ENCODE assay signal across 8 mouse cellular contexts in genomic region chr5:132541951-132542350, GRCm38 (mm10). TPM values are rescaled to one million over a fixed set of nuclear protein-coding genes. Genes with fewer than 3 reads are reported as not detected.
A peak's percentile ranks its signal among the peaks of the same experiment; 100 is the strongest.
DNase-seq lines count a peak whose midpoint lies in the region; ATAC-seq lines count a peak whose summit lies in the region.

No protein-coding gene starts in this region.

- H3K9me3 ChIP-seq in forebrain, embryonic 12.5 days: no peaks in the 10 kb centered on the region
- no peaks in the 10 kb centered on the region for H3K9me3 ChIP-seq in limb, embryonic 10.5 days (replicated peaks)
- H3K9me3 ChIP-seq in neural tube, embryonic 11.5 days (ENCODE audit: control insufficient read depth, low read length): no peaks in the 10 kb centered on the region

- no peaks in the 10 kb centered on the region for H3K36me3 ChIP-seq in forebrain, embryonic 12.5 days (replicated peaks)
- H3K36me3 ChIP-seq in limb, embryonic 10.5 days: no peaks in the 10 kb centered on the region
- no peaks in the 10 kb centered on the region for H3K36me3 ChIP-seq in neural tube, embryonic 11.5 days (ENCODE audit: control insufficient read depth, insufficient read depth, low read length)

- under 1% methylated on average over 15 of the region's 21 CpGs for WGBS in forebrain, embryonic 12.5 days
- under 1% methylated on average over 20 of the region's 21 CpGs for WGBS in limb, embryonic 10.5 days
- 0% methylated on average over 14 of the region's 21 CpGs for WGBS in neural tube, embryonic 11.5 days

- no peak for ATAC-seq in forebrain, embryonic 12.5 days (ENCODE audit: low FRiP score)
- no peak for ATAC-seq in neural tube, embryonic 11.5 days (ENCODE audit: insufficient read depth, low FRiP score, low TSS enrichment)

- peak overlapping the region; percentile 75 for H3K4me3 ChIP-seq in forebrain, embryonic 12.5 days (replicated peaks)
- H3K4me3 ChIP-seq in limb, embryonic 10.5 days: peak overlapping the region; percentile 91
- H3K4me3 ChIP-seq in neural tube, embryonic 11.5 days (ENCODE audit: low read depth, low read length): peak overlapping the region; percentile 80

- H3K9ac ChIP-seq in forebrain, embryonic 12.5 days: peak overlapping the region; percentile 93
- peak overlapping the region; percentile 92 for H3K9ac ChIP-seq in neural tube, embryonic 11.5 days (ENCODE audit: low read length)

- peak overlapping the region; percentile 94 for H3K27ac ChIP-seq in forebrain, embryonic 12.5 days
- peak overlapping the region; percentile 94 for H3K27ac ChIP-seq in limb, embryonic 10.5 days
- H3K27ac ChIP-seq in neural tube, embryonic 11.5 days (ENCODE audit: low read depth, low read length): peak overlapping the region; percentile 89

- peak overlapping the region; percentile 76 for H3K4me2 ChIP-seq in forebrain, embryonic 12.5 days
- peak overlapping the region; percentile 46 for H3K4me2 ChIP-seq in neural tube, embryonic 11.5 days (ENCODE audit: low read depth)

- H3K4me1 ChIP-seq in forebrain, embryonic 12.5 days: peaks cover 34% of the 10 kb centered on the region
- H3K4me1 ChIP-seq in limb, embryonic 10.5 days: peaks cover 42% of the 10 kb centered on the region
- H3K4me1 ChIP-seq in neural tube, embryonic 11.5 days (ENCODE audit: control insufficient read depth, insufficient read depth, low read length): peaks cover 11% of the 10 kb centered on the region

- DNase-seq in layer of hippocampus, postnatal 10 days (ENCODE audit: low spot score in 2 of 2): peak; percentile 17 to 35
- no peak for DNase-seq in layer of hippocampus, adult 9-11 months
- DNase-seq in cerebellum, postnatal 25 days: peak; percentile 20 to 39
- peak; percentile 66 for DNase-seq in limb, embryonic 10.5 days (ENCODE audit: low spot score)
- peak; percentile 66 for DNase-seq in neural tube, embryonic 11.5 days (ENCODE audit: low spot score)
- no peak for DNase-seq in urinary bladder, adult 18-20 months (ENCODE audit: low spot score in 2 of 2)
- no peak for DNase-seq in gastrocnemius, postnatal 25 days

- H3K27me3 ChIP-seq in forebrain, embryonic 12.5 days: peaks cover 7% of the 10 kb centered on the region; the same call in 1 of the 2 replicates
- H3K27me3 ChIP-seq in limb, embryonic 10.5 days (ENCODE audit: low read depth, poor library complexity, severe bottlenecking): 0 out of 2 replicates have a peak, but pooled peaks cover 3% of the 10 kb centered on the region
- no peaks in the 10 kb centered on the region for H3K27me3 ChIP-seq in neural tube, embryonic 11.5 days (ENCODE audit: control insufficient read depth, insufficient read depth, low read length)

RNA-seq across cellular contexts. Expression of gene Auts2, which starts 1.2 kb away (rescaled TPM):
- 100 to 1,000 TPM; 137 to 150 TPM for total RNA-seq in layer of hippocampus, postnatal 10 days (2021)
- polyA plus RNA-seq in forebrain, embryonic 12.5 days (2016; fragmentation: Nextera tagmentation; extraction: Ambion mirVana): 90.0 and 94.8 TPM in 2 replicates
- 43.0 and 57.8 TPM in 2 replicates for polyA plus RNA-seq in limb, embryonic 10.5 days (2016; fragmentation: Nextera tagmentation; extraction: Ambion mirVana)
- polyA plus RNA-seq in neural tube, embryonic 11.5 days (2014; fragmentation: Nextera tagmentation; extraction: Ambion mirVana): 45.0 and 49.3 TPM in 2 replicates
- 10 to 100 TPM; 13.4 to 35.1 TPM for total RNA-seq in gastrocnemius, postnatal 25 days (2021)

Comparison
In these comparisons a context has a peak if more than half of its experiments do, and no peak if none do; other contexts are left out.
1. DNase-seq: peak in layer of hippocampus, postnatal 10 days (2 of 2), cerebellum, postnatal 25 days (2 of 2), limb, embryonic 10.5 days (single experiment) and neural tube, embryonic 11.5 days (single experiment); none in layer of hippocampus, adult 9-11 months (single experiment), urinary bladder, adult 18-20 months (0 of 2) and gastrocnemius, postnatal 25 days (single experiment).
2. Peak in every context shown above with its lines, with median percentiles within 50 percentile points of each other: H3K27ac ChIP-seq and H3K4me3 ChIP-seq.